Mouse (Mus musculus): ENCODE data around the gene Olfr477.
"Not testable (repeated sequence)": the region's sequence is repeated elsewhere in the genome, so short reads cannot be mapped to it uniquely, and the experiment has no call there.

Gene Olfr477

GRCm38 (mm10) chr7:107986393-107986792 lies at the start of gene Olfr477:
Gene Olfr477 (plus strand): TSS chr7:107986693.
- DNase-seq (ENCODE audit: low spot score): no peak

DNA sequence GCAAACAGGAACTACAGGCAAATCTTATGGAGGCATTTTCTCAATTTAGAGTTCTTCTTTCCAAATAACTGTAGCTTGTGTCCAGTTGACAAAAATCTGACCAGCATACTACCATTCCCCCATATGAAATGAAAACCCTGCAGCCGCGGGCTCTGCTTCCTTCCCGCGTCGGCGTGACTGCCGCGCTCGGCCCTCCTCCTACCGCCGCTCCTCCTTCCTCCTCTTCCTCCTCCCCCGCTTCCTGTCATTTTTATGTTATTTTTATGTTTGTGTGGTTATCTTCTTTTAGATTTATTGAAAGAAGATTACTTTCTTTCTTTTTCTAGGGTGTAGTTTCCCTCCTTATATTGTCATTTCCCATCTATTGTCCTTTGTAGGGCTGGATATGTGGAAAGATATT lies 34.0 kb upstream of the Olfr477 start:
- not testable (repeated sequence) for DNase-seq (ENCODE audit: low spot score)

- no peak for DNase-seq (ENCODE audit: low spot score)
Observed at GRCm38 (mm10) chr7:107954343-107954742, 32.1 kb upstream of the Olfr477 start, which contains the start of gene Olfr474. Gene Olfr474 (plus strand): TSS chr7:107954643.

GRCm38 (mm10) chr7:107964503-107964902 lies 22.0 kb upstream of the Olfr477 start, which contains the start of gene Olfr476:
Gene Olfr476 (plus strand): TSS chr7:107964803.
- no peak for DNase-seq (ENCODE audit: low spot score)

GRCm38 (mm10) chr7:108014256-108014655 lies 27.8 kb downstream of the Olfr477 start:
- not testable (repeated sequence) for DNase-seq (ENCODE audit: low spot score)

- no peak for DNase-seq (ENCODE audit: low spot score)
Observed at GRCm38 (mm10) chr7:108033889-108034288, 47.4 kb downstream of the Olfr477 start, which contains the start of gene Olfr478. Gene Olfr478 (minus strand): TSS chr7:108033989.
